Mouse (Mus musculus) midbrain, embryonic 14.5 days (tissue): ENCODE data around the gene Magi2. TPM values are rescaled to one million over a fixed set of nuclear protein-coding genes. Genes with fewer than 3 reads are reported as not detected.

ENCODE experiments used
- ATAC-seq: fragments of 200-750 bp; cut with Nextera tagmentation; 2 replicates; pipeline ENCODE4 v1.8.0; 2017; ENCODE audit warnings: moderate number of reproducible peaks, moderate library complexity; ENCODE audit not compliant: low FRiP score, low TSS enrichment
- DNase-seq: peaks from one replicate; pipeline ENCODE4 v3.0.0-alpha.2; 2015
- H3K27ac ChIP-seq: fragments of 300-500 bp; sonication (generic); replicated peaks from 2 replicates; pipeline ENCODE4 v1.5.1; 2014; ENCODE audit warnings: mild to moderate bottlenecking, low read depth, low read length, moderate library complexity
- H3K27me3 ChIP-seq: fragments of 300-500 bp; sonication (generic); 2 replicates; pipeline ENCODE4 v1.6.1; 2014; ENCODE audit warnings: low read length, control low read depth, mixed read lengths; ENCODE audit not compliant: control insufficient read depth, insufficient read depth
- H3K36me3 ChIP-seq: fragments of 300-500 bp; sonication (generic); 2 replicates; pipeline ENCODE4 v1.6.1; 2014; ENCODE audit warnings: low read length, control low read depth; ENCODE audit not compliant: control insufficient read depth, insufficient read depth
- H3K4me1 ChIP-seq: fragments of 300-500 bp; sonication (generic); 2 replicates; pipeline ENCODE4 v1.6.1; 2014; ENCODE audit warnings: mild to moderate bottlenecking, antibody characterized with exemption, low read length, control low read depth; ENCODE audit not compliant: control insufficient read depth, insufficient read depth
- H3K4me2 ChIP-seq: fragments of 300-500 bp; sonication (generic); 2 replicates; pipeline ENCODE4 v1.6.1; 2014; ENCODE audit warnings: mild to moderate bottlenecking, low read length, moderate library complexity
- H3K4me3 ChIP-seq: fragments of 300-500 bp; sonication (generic); replicated peaks from 2 replicates; pipeline ENCODE4 v1.5.1; 2014; ENCODE audit warnings: low read depth, low read length
- H3K9ac ChIP-seq: fragments of 300-500 bp; sonication (generic); replicated peaks from 2 replicates; pipeline ENCODE4 v1.6.1; 2014; ENCODE audit warnings: mild to moderate bottlenecking, low read length, moderate library complexity
- H3K9me3 ChIP-seq: fragments of 300-500 bp; sonication (generic); 2 replicates; pipeline ENCODE4 v1.6.1; 2016; ENCODE audit warnings: low read length, control low read depth, mixed read lengths; ENCODE audit not compliant: control insufficient read depth
- WGBS: fragments of 180-500 bp; shearing (Covaris S2); extraction: QIAGEN DNeasy Blood & Tissue Kit; methylation state at CpG from one replicate; pipeline ENCODE4 v1.1.7; 2014; 5-methylcytosine and 5-hydroxymethylcytosine counted together
- polyA plus RNA-seq: library from polyadenylated mRNA; unstranded; fragments of >200 nt; fragmentation: Nextera tagmentation; extraction: Ambion mirVana; gene quantifications from 2 replicates; pipeline ENCODE4 v1.2.1, GENCODE M21; 2014

Gene Magi2
- polyA plus RNA-seq, 1 experiment from 2014 or later, result 22.3 TPM

DNA sequence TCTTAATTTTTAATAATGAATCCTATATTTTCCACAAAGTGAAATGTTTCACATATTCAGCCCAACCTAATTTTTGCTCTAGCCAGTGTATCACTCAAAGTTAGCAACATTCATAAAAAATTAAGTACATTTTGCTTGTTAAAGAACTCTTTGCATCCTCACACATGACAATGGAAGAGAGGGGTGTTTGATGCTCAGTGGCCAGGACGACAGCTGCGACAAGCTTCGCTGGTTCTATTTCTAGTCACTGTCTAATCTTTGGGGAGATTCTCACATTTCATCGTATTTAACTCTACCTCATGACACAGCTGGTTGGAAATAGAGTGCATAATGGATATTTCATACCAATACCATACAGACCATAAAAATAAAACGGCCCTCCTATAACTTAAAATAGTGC, 1379.7 kb downstream of the Magi2 start:
- Histone ChIP-seq H3K9ac (no peak overlapping the region), H3K27me3 (no peaks in the 10 kb centered on the region), H3K36me3 (peaks cover 24% of the 10 kb centered on the region), H3K9me3 (no peaks in the 10 kb centered on the region), H3K4me1 (no peaks in the 10 kb centered on the region), H3K27ac (no peak overlapping the region), H3K4me3 (no peak overlapping the region), H3K4me2 (no peak overlapping the region)
- no peak for ATAC-seq
- no peak for DNase-seq
- 66% methylated on average over 5 of the region's 5 CpGs for WGBS

DNA sequence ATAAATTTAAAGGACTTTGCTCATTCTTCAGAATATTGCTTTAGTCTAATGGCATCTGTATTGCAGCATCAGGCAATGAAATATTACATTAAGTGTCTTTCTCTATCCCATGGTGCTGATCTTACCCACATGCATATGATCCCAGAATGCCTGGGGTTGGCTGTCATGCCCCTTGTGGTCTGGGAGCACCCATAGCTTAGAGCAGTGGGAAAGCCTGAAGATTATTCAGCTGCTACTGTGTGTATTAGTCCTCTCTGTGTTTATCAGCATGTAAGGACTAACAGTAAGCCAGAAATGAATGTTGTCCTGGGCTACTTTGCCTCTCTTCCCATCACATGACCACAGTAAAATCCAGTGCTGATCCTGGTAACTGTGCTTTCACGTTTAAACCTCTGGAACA, 1380.7 kb downstream of the Magi2 start:
- Histone ChIP-seq H3K36me3 (peaks cover 27% of the 10 kb centered on the region), H3K4me3 (no peak overlapping the region), H3K9me3 (no peaks in the 10 kb centered on the region), H3K4me1 (no peaks in the 10 kb centered on the region), H3K27me3 (no peaks in the 10 kb centered on the region), H3K4me2 (no peak overlapping the region), H3K27ac (no peak overlapping the region), H3K9ac (no peak overlapping the region)
- 79% methylated on average over 1 of the region's 1 CpGs for whole genome bisulfite sequencing
- DNase-seq, result no peak
- no peak for ATAC-seq

GRCm38 (mm10) chr5:20609206-20609935, 1382.5 kb downstream of the Magi2 start:
- H3K9me3 ChIP-seq, result no peaks in the 10 kb centered on the region
- H3K9ac ChIP-seq, result no peak overlapping the region
- H3K4me2 ChIP-seq, result no peak overlapping the region
- 86% methylated on average over 12 of the region's 12 CpGs for WGBS
- H3K36me3 ChIP-seq, result peaks cover 23% of the 10 kb centered on the region
- DNase-seq, result no peak
- H3K27me3 ChIP-seq, result no peaks in the 10 kb centered on the region
- no peaks in the 10 kb centered on the region for H3K4me1 ChIP-seq
- ATAC-seq, result no peak; the same call in 1 of the 2 replicates
- H3K4me3 ChIP-seq, result no peak overlapping the region
- H3K27ac ChIP-seq, result no peak overlapping the region

- Histone ChIP-seq H3K9me3 (no peaks in the 10 kb centered on the region), H3K27me3 (no peaks in the 10 kb centered on the region), H3K27ac (no peak overlapping the region), H3K4me2 (no peak overlapping the region), H3K4me3 (no peak overlapping the region), H3K36me3 (peaks cover 23% of the 10 kb centered on the region), H3K9ac (no peak overlapping the region), H3K4me1 (no peaks in the 10 kb centered on the region)
- ATAC-seq (no peak), DNase-seq (no peak)
- 95% methylated on average over 2 of the region's 2 CpGs for WGBS
These were observed 1383.8 kb downstream of the Magi2 start for GRCm38 (mm10) chr5:20610640-20611039.

DNA sequence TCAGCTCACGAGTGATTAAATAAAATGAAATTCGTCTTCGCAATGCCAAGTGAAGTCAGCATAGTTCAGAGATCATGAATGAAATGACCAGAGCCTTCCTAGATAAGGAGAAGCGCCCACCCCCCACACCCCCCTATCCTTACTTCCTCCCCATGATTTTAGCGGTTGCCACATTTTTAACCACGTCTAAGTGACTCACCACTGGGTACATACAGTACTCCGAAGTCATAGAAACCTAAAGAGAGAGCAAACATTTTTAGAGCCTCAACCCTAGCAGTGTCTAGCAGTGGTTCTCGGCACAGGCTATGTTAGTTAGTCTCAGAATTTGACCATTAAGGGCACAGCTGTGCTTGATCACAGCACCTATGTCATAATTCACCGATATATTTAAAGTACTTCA, 1385.8 kb downstream of the Magi2 start:
- 94% methylated on average over 9 of the region's 9 CpGs for WGBS

GRCm38 (mm10) chr5:20614891-20615290, 1388.1 kb downstream of the Magi2 start:
- ATAC-seq, result no peak

More for the DNA sequence above, 1385.8 kb downstream of the Magi2 start:
- no peak overlapping the region for H3K4me3 ChIP-seq
- H3K4me1 ChIP-seq, result no peaks in the 10 kb centered on the region
- no peak for ATAC-seq
- H3K27me3 ChIP-seq, result no peaks in the 10 kb centered on the region
- no peak for DNase-seq
- H3K9ac ChIP-seq, result no peak overlapping the region
- peaks cover 23% of the 10 kb centered on the region for H3K36me3 ChIP-seq
- H3K4me2 ChIP-seq, result no peak overlapping the region
- no peak overlapping the region for H3K27ac ChIP-seq
- no peaks in the 10 kb centered on the region for H3K9me3 ChIP-seq

DNA sequence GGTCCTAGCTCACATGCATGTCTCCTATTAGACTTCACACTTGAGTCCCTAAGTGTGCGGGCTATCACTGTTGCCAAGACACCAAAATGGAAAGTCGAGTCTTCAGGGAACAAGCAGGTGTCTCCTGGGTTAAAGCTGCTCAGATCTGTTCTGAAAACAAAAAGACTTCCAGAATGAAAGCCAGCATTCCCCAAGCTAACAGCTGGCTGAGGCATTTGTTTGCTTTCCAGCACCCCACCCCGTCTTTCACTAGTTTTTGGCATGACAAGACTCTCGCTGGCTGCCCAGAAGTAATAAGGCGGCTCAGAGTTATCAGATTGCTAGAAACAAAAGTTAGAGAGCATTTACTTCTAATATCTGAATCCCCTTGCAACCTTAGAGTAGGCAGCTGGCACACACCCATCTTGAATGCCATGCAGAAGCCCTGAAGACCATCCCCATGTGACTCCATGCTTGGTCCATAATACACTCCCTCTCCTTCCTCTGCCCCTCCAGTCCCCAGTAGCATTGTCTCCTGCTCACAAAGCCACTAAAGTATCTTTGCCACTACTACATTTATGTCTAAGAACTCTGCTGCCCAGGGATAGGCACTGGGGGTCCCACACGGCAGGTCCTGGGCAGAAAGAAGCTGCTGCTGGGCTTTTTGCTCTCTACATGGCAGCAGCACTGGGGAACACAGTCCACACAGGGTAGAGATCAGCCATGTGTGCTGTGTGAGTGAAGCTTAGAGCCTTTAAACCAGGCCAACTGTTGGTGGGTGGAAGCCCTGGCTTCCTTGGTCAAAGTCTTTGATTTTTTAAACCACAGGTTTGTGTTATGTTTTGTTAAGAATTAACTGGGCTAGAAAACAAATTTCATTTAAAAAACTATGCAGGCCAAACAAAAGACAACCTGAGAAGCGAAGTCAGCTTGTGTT, 1394.0 kb downstream of the Magi2 start:
- ATAC-seq (no peak), DNase-seq (no peak)
- Histone ChIP-seq H3K27ac (no peak overlapping the region), H3K36me3 (no peaks in the 10 kb centered on the region), H3K9ac (no peak overlapping the region), H3K9me3 (no peaks in the 10 kb centered on the region), H3K4me2 (no peak overlapping the region), H3K4me1 (peaks cover 11% of the 10 kb centered on the region; the same call in 1 of the 2 replicates), H3K27me3 (no peaks in the 10 kb centered on the region), H3K4me3 (no peak overlapping the region)
- WGBS, result 81% methylated on average over 7 of the region's 7 CpGs

More at GRCm38 (mm10) chr5:20614891-20615290, 1388.1 kb downstream of the Magi2 start:
- Histone ChIP-seq H3K4me1 (no peaks in the 10 kb centered on the region), H3K4me2 (no peak overlapping the region), H3K4me3 (no peak overlapping the region), H3K36me3 (peaks cover 15% of the 10 kb centered on the region), H3K27me3 (no peaks in the 10 kb centered on the region), H3K27ac (no peak overlapping the region), H3K9me3 (no peaks in the 10 kb centered on the region), H3K9ac (no peak overlapping the region)
- WGBS, result 83% methylated on average over 4 of the region's 4 CpGs
- no peak for DNase-seq

DNA sequence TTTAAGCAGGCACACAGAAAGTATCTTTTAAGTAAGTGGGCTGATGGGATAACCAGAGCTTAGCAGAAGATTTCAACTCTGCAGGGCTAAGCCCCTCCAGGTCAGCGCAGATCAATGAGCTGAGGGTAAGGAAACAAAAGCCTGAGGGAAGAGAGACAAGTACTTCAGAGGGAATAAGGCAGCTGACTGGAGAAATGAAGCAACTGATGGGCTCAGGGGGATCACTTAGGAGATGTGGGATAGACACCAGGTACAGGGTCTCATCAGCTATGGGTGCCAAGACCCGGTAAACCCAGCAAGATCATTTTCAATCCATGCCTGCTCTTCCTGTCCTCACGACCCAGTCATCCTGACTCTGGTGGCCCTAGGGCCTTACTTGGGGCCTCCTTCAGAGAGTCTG, 1395.6 kb downstream of the Magi2 start:
- Histone ChIP-seq H3K9ac (no peak overlapping the region), H3K4me2 (no peak overlapping the region), H3K27me3 (no peaks in the 10 kb centered on the region), H3K27ac (peak overlapping the region; percentile 37; the same call in 1 of the 2 replicates), H3K4me3 (no peak overlapping the region), H3K36me3 (no peaks in the 10 kb centered on the region), H3K9me3 (no peaks in the 10 kb centered on the region), H3K4me1 (peaks cover 11% of the 10 kb centered on the region; the same call in 1 of the 2 replicates)
- no peak for DNase-seq
- WGBS, result 36% methylated on average over 3 of the region's 3 CpGs
- ATAC-seq, result no peak
